Mouse (Mus musculus) A20 (cell line): ENCODE results near the gene Plcd3.

Source experiments
- DNase-seq: peaks from one replicate; pipeline ENCODE4 v3.0.0-alpha.2; 2011; ENCODE audit warnings: low read depth, low spot score

The Plcd3 gene

DNA sequence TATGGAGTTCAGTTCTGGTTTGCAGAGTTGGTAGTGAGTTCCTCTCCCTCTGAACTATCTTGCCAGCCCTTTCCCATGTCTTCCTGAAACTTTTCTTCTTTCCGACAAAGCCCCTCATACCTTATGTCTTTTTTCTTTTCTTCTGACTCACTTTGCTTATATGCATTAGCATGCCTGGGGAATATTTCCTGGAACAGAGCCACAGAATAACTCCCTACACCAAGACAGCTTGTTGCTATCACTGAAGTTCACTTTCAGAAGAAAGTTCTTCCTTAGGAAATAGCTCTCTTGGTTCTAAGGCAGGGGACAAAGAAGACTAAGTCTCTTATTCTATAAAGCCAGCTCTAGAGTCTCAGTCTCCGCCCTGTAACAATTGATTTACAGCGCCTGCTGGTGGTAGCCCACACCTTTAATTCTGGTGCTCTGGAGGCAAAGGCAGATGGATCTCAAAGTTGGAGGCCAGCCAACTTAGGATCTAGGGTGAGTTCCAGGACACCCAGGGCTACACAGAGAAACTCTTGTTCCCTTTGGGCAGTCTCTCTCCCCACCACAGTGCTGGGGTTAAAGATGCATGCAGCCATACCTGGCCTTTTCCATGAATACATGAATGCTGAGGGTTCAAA is 80.6 kb downstream of the Plcd3 start:
- no peak for DNase-seq
